Comparison of ENCODE assay signal across 7 mouse cellular contexts in the genomic region with DNA sequence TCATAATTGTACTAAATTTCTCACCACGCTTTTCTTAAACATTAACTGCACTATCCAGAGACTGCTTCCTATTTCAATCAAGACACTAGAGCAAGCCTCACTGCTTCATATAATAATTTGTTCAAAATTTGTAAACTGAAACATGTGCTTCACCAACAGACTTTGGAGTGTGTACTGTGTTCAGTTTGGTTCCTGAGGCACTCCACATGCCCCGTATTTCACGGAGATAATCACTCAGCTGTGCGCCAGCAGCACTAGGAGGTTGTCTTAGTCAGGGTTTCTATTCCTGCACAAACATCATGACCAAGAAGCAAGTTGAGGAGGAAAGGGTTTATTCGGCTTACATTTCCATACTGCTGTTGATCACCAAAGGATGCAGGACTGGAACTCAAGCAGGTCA. TPM values are rescaled to one million over a fixed set of nuclear protein-coding genes. Genes with fewer than 3 reads are reported as not detected.
DNase-seq lines count a peak whose midpoint lies in the region; ATAC-seq and TF ChIP-seq lines count a peak whose summit lies in the region.
"Not testable (repeated sequence)": the region's sequence is repeated elsewhere in the genome, so short reads cannot be mapped to it uniquely, and the experiment has no call there.
"Had no signal": no experiment of that assay in that cellular context is flagged by ENCODE, and none has a peak within 500 bp of the region (broad histone marks: within the 10 kb centered on the region; RNA-seq: fewer than 3 reads in every experiment).

No protein-coding gene starts in this region.

- peaks cover 0 to 18% of the 10 kb centered on the region in 2 experiments for H3K4me1 ChIP-seq in MEL (ENCODE audit: control insufficient read depth in 1 of 2, insufficient read depth in 2 of 2, low read length in 2 of 2)
- H3K4me1 ChIP-seq in liver, embryonic 11.5 days (replicated peaks; ENCODE audit: control insufficient read depth, insufficient read depth, low read length), result not testable (repeated sequence)
- H3K4me1 ChIP-seq in liver, embryonic 13.5 days (replicated peaks), result peaks cover 28% of the 10 kb centered on the region
- peaks cover 20% of the 10 kb centered on the region for H3K4me1 ChIP-seq in liver, embryonic 15.5 days (replicated peaks)

- TF ChIP-seq RAD21 in MEL (IDR thresholded peaks at IDR 0.05; ENCODE audit: low read depth, low read length), result not testable (repeated sequence)

- peak; percentile 54 for DNase-seq in MEL (ENCODE audit: low read depth, low spot score)
- not testable (repeated sequence) for DNase-seq in liver, embryonic 11.5 days (ENCODE audit: low spot score); liver, embryonic 13.5 days

- peak overlapping the region; percentile 86 for H3K27ac ChIP-seq in MEL (ENCODE audit: control insufficient read depth, low read depth, low read length)
- H3K27ac ChIP-seq in liver, embryonic 11.5 days (ENCODE audit: low read depth, low read length); liver, embryonic 13.5 days; liver, embryonic 15.5 days (replicated peaks): not testable (repeated sequence)

- peak overlapping the region; percentile 49; the same call in 1 of the 2 replicates for H3K9ac ChIP-seq in MEL (ENCODE audit: control insufficient read depth, low read depth, low read length, poor library complexity, severe bottlenecking)
- not testable (repeated sequence) for H3K9ac ChIP-seq in liver, embryonic 11.5 days (ENCODE audit: low read depth, low read length); liver, embryonic 13.5 days; liver, embryonic 15.5 days

- H3K36me3 ChIP-seq in MEL (ENCODE audit: control insufficient read depth in 1 of 2, insufficient read depth in 2 of 2, low read length in 2 of 2), result peaks cover 2 to 20% of the 10 kb centered on the region in 2 experiments; a peak in 3 of 4 replicates
- H3K36me3 ChIP-seq in liver, embryonic 11.5 days (ENCODE audit: control insufficient read depth, insufficient read depth, low read length); liver, embryonic 13.5 days; liver, embryonic 15.5 days (replicated peaks): not testable (repeated sequence)

- TF ChIP-seq POLR2A in MEL (IDR thresholded peaks at IDR 0.05; ENCODE audit: control insufficient read depth in 1 of 2, insufficient read depth in 1 of 2, low read depth in 1 of 2, low read length in 2 of 2, poor library complexity in 1 of 2), result not testable (repeated sequence)

- not testable (repeated sequence) for H3K27me3 ChIP-seq in MEL (ENCODE audit: control insufficient read depth in 1 of 2, insufficient read depth in 2 of 2, low read length in 2 of 2); liver, embryonic 11.5 days (replicated peaks; ENCODE audit: control insufficient read depth, insufficient read depth, low read length); liver, embryonic 13.5 days; liver, embryonic 15.5 days

- H3K4me2 ChIP-seq in liver, embryonic 11.5 days, result peak overlapping the region; percentile 18
- not testable (repeated sequence) for H3K4me2 ChIP-seq in liver, embryonic 13.5 days; liver, embryonic 15.5 days

- TF ChIP-seq EP300 in MEL (IDR thresholded peaks at IDR 0.05; ENCODE audit: low read depth in 1 of 2, low read length in 2 of 2), result not testable (repeated sequence)

- not testable (repeated sequence) for H3K9me3 ChIP-seq in MEL (replicated peaks; ENCODE audit: insufficient read depth, low read length); liver, embryonic 11.5 days (ENCODE audit: control insufficient read depth, low read length); liver, embryonic 13.5 days (replicated peaks); liver, embryonic 15.5 days (replicated peaks)

- 59% methylated on average over 5 of the region's 5 CpGs for WGBS in liver, embryonic 11.5 days
- 38% methylated on average over 5 of the region's 5 CpGs for WGBS in liver, embryonic 13.5 days (ENCODE audit: insufficient replicate concordance)
- 21% methylated on average over 5 of the region's 5 CpGs for WGBS in liver, embryonic 15.5 days (ENCODE audit: insufficient replicate concordance)

- not testable (repeated sequence) for TF ChIP-seq CTCF in MEL (IDR thresholded peaks at IDR 0.05 in 2 of 3, conservative IDR thresholded peaks at IDR 0.05 in 1 of 3; ENCODE audit: control insufficient read depth in 1 of 3, insufficient read depth in 1 of 3, low read depth in 2 of 3, low read length in 3 of 3, poor library complexity in 1 of 3, severe bottlenecking in 1 of 3)

- H3K4me3 ChIP-seq in MEL (ENCODE audit: control insufficient read depth in 1 of 2, insufficient read depth in 1 of 2, low read depth in 2 of 2, low read length in 2 of 2), result peak overlapping the region in 1 of 2 experiments; percentile 35; a peak in 3 of 4 replicates
- not testable (repeated sequence) for H3K4me3 ChIP-seq in liver, embryonic 11.5 days (ENCODE audit: low read depth, low read length); liver, embryonic 13.5 days (replicated peaks); liver, embryonic 15.5 days (replicated peaks)

- ATAC-seq in common myeloid progenitor, adult 5-6 weeks (replicated peaks; ENCODE audit: low read depth, poor library complexity, severe bottlenecking), result 0 out of 2 replicates have a peak, but pooled peaks have one; percentile 0
- not testable (repeated sequence) for ATAC-seq in liver, embryonic 11.5 days (replicated peaks; ENCODE audit: low FRiP score)
- ATAC-seq in liver, embryonic 13.5 days (ENCODE audit: low read depth), result peak; percentile 62
- peak; percentile 61 for ATAC-seq in liver, embryonic 15.5 days (ENCODE audit: insufficient read depth)

- not testable (repeated sequence) for H3K79me2 ChIP-seq in MEL (ENCODE audit: control insufficient read depth, insufficient read depth, low read length, poor library complexity)

TF ChIP-seq in MEL, 35 proteins besides CTCF, POLR2A, EP300 and RAD21:
- 0 out of 2 replicates have a peak, but pooled peaks have one; percentile 12 for TF ChIP-seq MXI1 (IDR thresholded peaks at IDR 0.05; ENCODE audit: low read depth, low read length)
- TF ChIP-seq MYC (IDR thresholded peaks at IDR 0.05; ENCODE audit: low read depth, low read length), result peak; percentile 16; the same call in 1 of the 2 replicates
- 0 out of 2 replicates have a peak, but pooled peaks have one; percentile 4 for TF ChIP-seq MAX (IDR thresholded peaks at IDR 0.05; ENCODE audit: low read length)

RNA-seq across cellular contexts. Expression of gene Asb5, which starts 17.2 kb away (rescaled TPM):
- 0.27 TPM in 1 of 2 replicates, not detected in the other for total RNA-seq in MEL (2012; rRNA removed)
- 1 to 10 TPM in 1 of 2 experiments, not detected in 1; 1.4 TPM for polyA plus RNA-seq in MEL (2012; ENCODE audit: insufficient read depth in 1 of 2, insufficient read length in 2 of 2, low read depth in 1 of 2, low replicate concordance in 2 of 2, missing spikeins in 1 of 2)
- total RNA-seq in common myeloid progenitor, adult 5-6 weeks (2017), result not detected in 2 replicates
- 2.7 and 6.2 TPM in 2 replicates for polyA plus RNA-seq in liver, embryonic 11.5 days (2014; fragmentation: Nextera tagmentation; extraction: Ambion mirVana)
- polyA plus RNA-seq in liver, embryonic 13.5 days (2015; fragmentation: Nextera tagmentation; extraction: Ambion mirVana), result 1.1 and 1.4 TPM in 2 replicates
- polyA plus RNA-seq in liver, embryonic 15.5 days (2015; fragmentation: Nextera tagmentation; extraction: Ambion mirVana), result 1.3 and 2.4 TPM in 2 replicates
- total RNA-seq: adrenal gland, adult 2 months had no signal
- polyA plus RNA-seq: erythroblast, embryonic 14.5 days had no signal

RNA-seq across cellular contexts. Expression of gene Spcs3, which starts 17.6 kb away (rescaled TPM):
- total RNA-seq in MEL (2012; rRNA removed), result 69.0 and 69.7 TPM in 2 replicates
- 100 to 1,000 TPM in 1 of 2 experiments, 10 to 100 TPM in 1; 78.0 to 140 TPM for polyA plus RNA-seq in MEL (2012; ENCODE audit: insufficient read depth in 1 of 2, insufficient read length in 2 of 2, low read depth in 1 of 2, low replicate concordance in 2 of 2, missing spikeins in 1 of 2)
- total RNA-seq in common myeloid progenitor, adult 5-6 weeks (2017), result 123 and 128 TPM in 2 replicates
- 122 and 144 TPM in 2 replicates for polyA plus RNA-seq in liver, embryonic 11.5 days (2014; fragmentation: Nextera tagmentation; extraction: Ambion mirVana)
- 71.9 and 96.4 TPM in 2 replicates for polyA plus RNA-seq in liver, embryonic 13.5 days (2015; fragmentation: Nextera tagmentation; extraction: Ambion mirVana)
- 57.2 and 60.2 TPM in 2 replicates for polyA plus RNA-seq in liver, embryonic 15.5 days (2015; fragmentation: Nextera tagmentation; extraction: Ambion mirVana)
